Mouse (Mus musculus) CH12.LX (cell line): Measurements from ENCODE around the gene Plscr2. TPM values are rescaled to one million over a fixed set of nuclear protein-coding genes. Genes with fewer than 3 reads are reported as not detected.

Experiments used
- DNase-seq: peaks from one replicate; pipeline ENCODE4 v3.0.0-alpha.2; 2013; ENCODE audit errors: extremely low read depth
- H3K27ac ChIP-seq: 2 replicates; pipeline ENCODE4 v1.5.1; 2012; ENCODE audit warnings: low read depth, mild to moderate bottlenecking, control low read depth, moderate library complexity; ENCODE audit not compliant: insufficient read depth
- H3K27me3 ChIP-seq: replicated peaks from 2 replicates; pipeline ENCODE3; 2012; ENCODE audit warnings: inconsistent platforms
- H3K36me3 ChIP-seq, 2 experiments: replicated peaks in 1 of 2; 2 replicates each; pipeline versions ENCODE3 to v1.6.1; 2012; ENCODE audit warnings: inconsistent platforms in 1 of 2, low read length in 1 of 2, mild to moderate bottlenecking in 1 of 2, mixed read lengths in 1 of 2, moderate library complexity in 1 of 2; ENCODE audit not compliant: control insufficient read depth in 1 of 2, insufficient read depth in 1 of 2
- H3K4me1 ChIP-seq, 2 experiments: 2 replicates each; pipeline ENCODE4 v1.6.1; 2012; ENCODE audit warnings: inconsistent platforms in 1 of 2, moderate library complexity in 1 of 2; ENCODE audit not compliant: insufficient read depth in 2 of 2, control insufficient read depth in 1 of 2
- H3K4me2 ChIP-seq: 2 replicates; pipeline ENCODE4 v1.6.1; 2012; ENCODE audit warnings: low read depth, mild to moderate bottlenecking, control low read depth; ENCODE audit not compliant: poor library complexity, insufficient read depth, severe bottlenecking
- H3K4me3 ChIP-seq, 3 experiments: fragments of 150-350 bp in 1 of 3; sonication (generic) in 1 of 3; replicated peaks in 1 of 3; 2 replicates each; pipeline versions ENCODE3 to v1.5.1; 2011 to 2012; ENCODE audit warnings: low read depth in 2 of 3, low read length in 2 of 3, mild to moderate bottlenecking in 2 of 3, moderate library complexity in 2 of 3, control low read depth in 1 of 3, improper control_type of control experiment in 1 of 3, inconsistent platforms in 1 of 3, mixed read lengths in 1 of 3; ENCODE audit not compliant: poor library complexity in 1 of 3
- H3K79me2 ChIP-seq: replicated peaks from 2 replicates; pipeline ENCODE4 v1.6.1; 2012; ENCODE audit warnings: mild to moderate bottlenecking, moderate library complexity; ENCODE audit not compliant: control insufficient read depth, poor library complexity, insufficient read depth, severe bottlenecking; ENCODE audit errors: extremely low read depth
- H3K9ac ChIP-seq: 2 replicates; pipeline ENCODE4 v1.6.1; 2012; ENCODE audit warnings: low read depth, mild to moderate bottlenecking, control low read depth, moderate library complexity; ENCODE audit not compliant: insufficient read depth
- H3K9me3 ChIP-seq: replicated peaks from 2 replicates; pipeline ENCODE3; 2012; ENCODE audit warnings: low read length, inconsistent platforms, mixed read lengths
- BHLHE40 ChIP-seq: IDR thresholded peaks from 2 replicates; pipeline ENCODE4 v1.6.1; 2011; ENCODE audit warnings: mild to moderate bottlenecking, low read depth, low read length, improper control_type of control experiment
- CHD1 ChIP-seq: IDR thresholded peaks from 2 replicates; pipeline ENCODE4 v1.6.1; 2012; ENCODE audit warnings: low read depth, low read length, improper control_type of control experiment, inconsistent platforms
- CHD2 ChIP-seq: IDR thresholded peaks from 2 replicates; pipeline ENCODE4 v1.6.1; 2011; ENCODE audit warnings: low read length, improper control_type of control experiment
- CTCF ChIP-seq, 2 experiments: IDR thresholded peaks in 1 of 2; conservative IDR thresholded peaks in 1 of 2; 2 replicates each; pipeline ENCODE4 v1.5.1; 2011 to 2012; ENCODE audit warnings: low read depth in 2 of 2, low read length in 2 of 2, improper control_type of control experiment in 1 of 2, inconsistent platforms in 1 of 2, mild to moderate bottlenecking in 1 of 2, moderate library complexity in 1 of 2
- E2F4 ChIP-seq: IDR thresholded peaks from 2 replicates; pipeline ENCODE4 v1.6.1; 2011; ENCODE audit warnings: low read depth, low read length, improper control_type of control experiment; ENCODE audit not compliant: insufficient replicate concordance
- ELF1 ChIP-seq: IDR thresholded peaks from 2 replicates; pipeline ENCODE4 v1.6.1; 2014; ENCODE audit warnings: low read depth, mild to moderate bottlenecking, inconsistent platforms, low read length, improper control_type of control experiment
- EP300 ChIP-seq: IDR thresholded peaks from 2 replicates; pipeline ENCODE4 v1.6.1; 2011; ENCODE audit warnings: low read length, improper control_type of control experiment
- ETS1 ChIP-seq: conservative IDR thresholded peaks from 2 replicates; pipeline ENCODE4 v1.6.1; 2012; ENCODE audit warnings: low read depth, mild to moderate bottlenecking, inconsistent platforms, low read length, improper control_type of control experiment, moderate library complexity
- GABPA ChIP-seq: IDR thresholded peaks from 2 replicates; pipeline ENCODE4 v1.6.1; 2012; ENCODE audit warnings: low read depth, low read length, improper control_type of control experiment, inconsistent platforms; ENCODE audit not compliant: insufficient replicate concordance
- HCFC1 ChIP-seq: IDR thresholded peaks from 2 replicates; pipeline ENCODE4 v1.6.1; 2012; ENCODE audit warnings: low read depth, mild to moderate bottlenecking, inconsistent platforms, low read length, improper control_type of control experiment
- IRF4 ChIP-seq: IDR thresholded peaks from 2 replicates; pipeline ENCODE4 v1.6.1; 2014; ENCODE audit warnings: low read depth, mild to moderate bottlenecking, inconsistent platforms, low read length, improper control_type of control experiment
- JUN ChIP-seq: IDR thresholded peaks from 2 replicates; pipeline ENCODE4 v1.6.1; 2011; ENCODE audit warnings: low read depth, mild to moderate bottlenecking, low read length, improper control_type of control experiment, moderate library complexity; ENCODE audit not compliant: insufficient read depth
- JUND ChIP-seq: conservative IDR thresholded peaks from 2 replicates; pipeline ENCODE4 v1.6.1; 2011; ENCODE audit warnings: low read depth, low read length, improper control_type of control experiment
- KAT2A ChIP-seq: IDR thresholded peaks from 2 replicates; pipeline ENCODE4 v1.6.1; 2012; ENCODE audit warnings: low read length, improper control_type of control experiment, inconsistent platforms; ENCODE audit not compliant: insufficient replicate concordance
- MAFK ChIP-seq: IDR thresholded peaks from 2 replicates; pipeline ENCODE4 v1.6.1; 2011; ENCODE audit warnings: low read length, improper control_type of control experiment; ENCODE audit not compliant: insufficient replicate concordance
- MAX ChIP-seq: IDR thresholded peaks from 2 replicates; pipeline ENCODE4 v1.6.1; 2011; ENCODE audit warnings: low read length, improper control_type of control experiment
- MAZ ChIP-seq: IDR thresholded peaks from 2 replicates; pipeline ENCODE4 v1.6.1; 2012; ENCODE audit warnings: low read depth, mild to moderate bottlenecking, inconsistent platforms, low read length, improper control_type of control experiment, moderate library complexity
- MEF2A ChIP-seq: IDR thresholded peaks from 2 replicates; pipeline ENCODE4 v1.6.1; 2014; ENCODE audit warnings: low read depth, mild to moderate bottlenecking, inconsistent platforms, low read length, improper control_type of control experiment, borderline replicate concordance
- MXI1 ChIP-seq: IDR thresholded peaks from 2 replicates; pipeline ENCODE4 v1.6.1; 2011; ENCODE audit warnings: mild to moderate bottlenecking, low read depth, low read length, improper control_type of control experiment
- MYC ChIP-seq: IDR thresholded peaks from 2 replicates; pipeline ENCODE4 v1.6.1; 2011; ENCODE audit warnings: low read depth, mild to moderate bottlenecking, improper control_type of control experiment, low read length
- NELFE ChIP-seq: IDR thresholded peaks from 2 replicates; pipeline ENCODE4 v1.6.1; 2011; ENCODE audit warnings: low read depth, low read length, improper control_type of control experiment
- NRF1 ChIP-seq: IDR thresholded peaks from 2 replicates; pipeline ENCODE4 v1.6.1; 2014; ENCODE audit warnings: low read depth, mild to moderate bottlenecking, inconsistent platforms, low read length, improper control_type of control experiment, moderate library complexity
- PAX5 ChIP-seq: IDR thresholded peaks from 2 replicates; pipeline ENCODE4 v1.6.1; 2012; ENCODE audit warnings: low read length, inconsistent platforms, mixed read lengths
- POLR2A ChIP-seq: IDR thresholded peaks from 2 replicates; pipeline ENCODE4 v1.6.1; 2011; ENCODE audit warnings: low read depth, mild to moderate bottlenecking, improper control_type of control experiment, low read length
- POLR2AphosphoS2 ChIP-seq: IDR thresholded peaks from 2 replicates; pipeline ENCODE4 v1.6.1; 2011; ENCODE audit warnings: low read depth, low read length, improper control_type of control experiment
- RAD21 ChIP-seq: IDR thresholded peaks from 2 replicates; pipeline ENCODE4 v1.6.1; 2011; ENCODE audit warnings: low read depth, mild to moderate bottlenecking, low read length, improper control_type of control experiment, moderate library complexity
- RCOR1 ChIP-seq: conservative IDR thresholded peaks from 2 replicates; pipeline ENCODE4 v1.6.1; 2012; ENCODE audit warnings: low read depth, mild to moderate bottlenecking, inconsistent platforms, low read length, improper control_type of control experiment
- SIN3A ChIP-seq: IDR thresholded peaks from 2 replicates; pipeline ENCODE4 v1.6.1; 2012; ENCODE audit warnings: low read length, improper control_type of control experiment, inconsistent platforms
- SMC3 ChIP-seq: IDR thresholded peaks from 2 replicates; pipeline ENCODE4 v1.6.1; 2011; ENCODE audit warnings: low read depth, low read length, improper control_type of control experiment
- TBP ChIP-seq: conservative IDR thresholded peaks from 2 replicates; pipeline ENCODE4 v1.6.1; 2011; ENCODE audit warnings: low read depth, low read length, improper control_type of control experiment
- TCF12 ChIP-seq: IDR thresholded peaks from 2 replicates; pipeline ENCODE4 v1.6.1; 2014; ENCODE audit warnings: low read depth, mild to moderate bottlenecking, inconsistent platforms, low read length, improper control_type of control experiment
- UBTF ChIP-seq: IDR thresholded peaks from 2 replicates; pipeline ENCODE4 v1.6.1; 2012; ENCODE audit warnings: low read depth, mild to moderate bottlenecking, inconsistent platforms, low read length, improper control_type of control experiment, moderate library complexity
- USF1 ChIP-seq: IDR thresholded peaks from 2 replicates; pipeline ENCODE4 v1.6.1; 2014; ENCODE audit warnings: low read depth, mild to moderate bottlenecking, inconsistent platforms, low read length, improper control_type of control experiment
- USF2 ChIP-seq: conservative IDR thresholded peaks from 2 replicates; pipeline ENCODE4 v1.6.1; 2011; ENCODE audit warnings: low read depth, low read length, improper control_type of control experiment
- ZC3H11A ChIP-seq: IDR thresholded peaks from 2 replicates; pipeline ENCODE4 v1.6.1; 2012; ENCODE audit warnings: low read depth, mild to moderate bottlenecking, inconsistent platforms, low read length, improper control_type of control experiment
- ZKSCAN1 ChIP-seq: IDR thresholded peaks from 2 replicates; pipeline ENCODE4 v1.6.1; 2012; ENCODE audit warnings: low read depth, inconsistent platforms, low read length, improper control_type of control experiment, borderline replicate concordance
- ZMIZ1 ChIP-seq: IDR thresholded peaks from 2 replicates; pipeline ENCODE4 v1.6.1; 2012; ENCODE audit warnings: low read depth, mild to moderate bottlenecking, inconsistent platforms, low read length, improper control_type of control experiment
- ZNF384 ChIP-seq: IDR thresholded peaks from 2 replicates; pipeline ENCODE4 v1.6.1; 2012; ENCODE audit warnings: low read depth, low read length, improper control_type of control experiment, inconsistent platforms
- dilution Hi-C: fragments of 300-500 bp; cut with MboI; formaldehyde crosslinking; loops from 2 replicates; pipeline ENCODE4 v1.14.3; 2020; ENCODE audit warnings: low sequenced_read_pairs; ENCODE audit not compliant: extremely low pct_unique_long_range_greater_than_20kb, extremely low pct_ligation_motif_present
- in situ Hi-C: fragments of 300-500 bp; cut with MboI; formaldehyde crosslinking; loops from 3 replicates; pipeline ENCODE4 v1.14.3; 2019; ENCODE audit warnings: low sequenced_read_pairs, low pct_ligation_motif_present, low pct_unique_long_range_greater_than_20kb, mixed read lengths
- polyA plus RNA-seq: library from polyadenylated mRNA; unstranded; fragments of >175 nt; gene quantifications from 2 replicates; pipeline ENCODE4 v1.2.1, GENCODE M21; 2012; ENCODE audit warnings: low read depth; ENCODE audit not compliant: insufficient read length
- total RNA-seq, 2 experiments: library from RNA; depleted of rRNA; stranded (reverse); fragments of 300-350 nt in 1 of 2; fragments of >200 nt in 1 of 2; gene quantifications; 2 replicates each; pipeline ENCODE4 v1.2.3; 2012 to 2014

Gene Plscr2
- total and polyA plus RNA-seq, 3 experiments: 0.91 to 1.4 (median 0.95) TPM

- peaks cover 55% of the 10 kb centered on the region for H3K79me2 ChIP-seq
- H3K9ac ChIP-seq: peak overlapping the region; percentile 100
- peaks cover 12 to 27% of the 10 kb centered on the region in 2 experiments for H3K36me3 ChIP-seq
- TF ChIP-seq JUN: no peak
- TF ChIP-seq USF2: no peak
- peak; percentile 53; the same call in 1 of the 2 replicates for TF ChIP-seq POLR2A
- peak; percentile 63; the same call in 1 of the 2 replicates for TF ChIP-seq TCF12
- no peak for TF ChIP-seq PAX5
- TF ChIP-seq EP300: peak; percentile 57; the same call in 1 of the 2 replicates
- TF ChIP-seq HCFC1: no peak
- TF ChIP-seq MAX: no peak
- TF ChIP-seq GABPA: no peak
- no peak; the same call in 1 of the 2 replicates for TF ChIP-seq NELFE
- TF ChIP-seq TBP: peak; percentile 81
- TF ChIP-seq SMC3: no peak
- TF ChIP-seq MXI1: no peak
- no peak for TF ChIP-seq E2F4
- peak; percentile 83 for TF ChIP-seq ETS1
- no peak for TF ChIP-seq POLR2AphosphoS2
- peak; percentile 56; the same call in 1 of the 2 replicates for TF ChIP-seq IRF4
- no peak for TF ChIP-seq NRF1
- no peak for TF ChIP-seq ZKSCAN1
- no peak for TF ChIP-seq RCOR1
- TF ChIP-seq MEF2A: peak; percentile 82
- no peak for TF ChIP-seq MAZ
- peak; percentile 34 for TF ChIP-seq ELF1
- TF ChIP-seq CTCF (conservative IDR thresholded peaks at IDR 0.05 in 1 of 2, IDR thresholded peaks at IDR 0.05 in 1 of 2; ENCODE audit: low read depth in 2 of 2, low read length in 2 of 2): no peak
- no peak for TF ChIP-seq UBTF
- TF ChIP-seq BHLHE40: peak; percentile 64; the same call in 1 of the 2 replicates
- TF ChIP-seq KAT2A: no peak
- no peak for TF ChIP-seq JUND
- TF ChIP-seq MYC: no peak
- no peak for TF ChIP-seq ZC3H11A
- TF ChIP-seq CHD2: no peak
- no peak for TF ChIP-seq ZNF384
- no peak for TF ChIP-seq RAD21
- TF ChIP-seq USF1: no peak
- no peak for TF ChIP-seq MAFK
- TF ChIP-seq ZMIZ1: 0 out of 2 replicates have a peak, but pooled peaks have one; percentile 52
- TF ChIP-seq SIN3A: peak; percentile 80; the same call in 1 of the 2 replicates
- TF ChIP-seq CHD1: peak; percentile 93; the same call in 1 of the 2 replicates
- H3K4me3 ChIP-seq: peak overlapping the region; percentile 64 to 91 (median 84)
- peak overlapping the region; percentile 84; the same call in 1 of the 2 replicates for H3K4me2 ChIP-seq
- dilution Hi-C loops (no loop called here), in situ Hi-C loops (no loop called here)
- H3K4me1 ChIP-seq: peaks cover 0 to 28% of the 10 kb centered on the region in 2 experiments; a peak in 2 of 4 replicates
- peak overlapping the region; percentile 96 for H3K27ac ChIP-seq
- no peaks in the 10 kb centered on the region for H3K9me3 ChIP-seq
- no peaks in the 10 kb centered on the region for H3K27me3 ChIP-seq
- DNase-seq: peak; percentile 63
Measured at GRCm38 (mm10) chr9:92252718-92253117, 22.7 kb upstream of the Plscr2 start.
